Mouse (Mus musculus): ENCODE data around the gene Hmcn1.

DNA sequence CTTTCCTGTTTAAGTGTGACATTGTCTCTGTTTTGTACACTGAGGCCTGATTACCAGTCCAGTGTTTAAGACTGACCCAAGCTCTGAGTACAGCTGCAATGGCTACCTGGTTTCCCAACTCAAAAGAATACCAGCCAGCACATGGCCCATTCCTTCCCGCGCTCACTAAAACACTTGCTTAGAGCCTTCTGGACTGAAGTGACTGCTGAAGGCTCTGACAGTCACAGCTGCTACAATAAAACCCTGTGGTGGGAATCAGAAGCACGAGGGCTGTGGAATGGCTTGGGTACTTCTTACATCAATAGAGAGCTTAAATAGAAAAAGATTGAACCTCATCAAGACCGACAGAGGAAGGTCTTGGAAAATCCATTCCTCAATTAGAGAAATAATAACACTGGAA is 286.7 kb downstream of the Hmcn1 start:
- TF ChIP-seq CTCF (conservative IDR thresholded peaks at IDR 0.05; ENCODE audit: low read length), result no peak
- TF ChIP-seq POU5F1 (IDR thresholded peaks at IDR 0.05; ENCODE audit: borderline replicate concordance, low read length), result no peak
- no peak for TF ChIP-seq NANOG (IDR thresholded peaks at IDR 0.05; ENCODE audit: borderline replicate concordance, low read length)
